21 mouse cellular contexts compared by ENCODE assay signal in genomic region chr6:143559316-143559715, GRCm38 (mm10).
DNase-seq lines count a peak whose midpoint lies in the region; ATAC-seq lines count a peak whose summit lies in the region.
"Had no signal": no experiment of that assay in that cellular context is flagged by ENCODE, and none has a peak within 500 bp of the region (broad histone marks: within the 10 kb centered on the region; RNA-seq: fewer than 3 reads in every experiment).

No protein-coding gene starts in this region.

- no peak overlapping the region for H3K4me3 ChIP-seq in embryonic facial prominence, embryonic 12.5 days
- H3K4me3 ChIP-seq in embryonic facial prominence, embryonic 10.5 days = no peak overlapping the region
- no peak overlapping the region for H3K4me3 ChIP-seq in limb, embryonic 13.5 days
- H3K4me3 ChIP-seq: forebrain, embryonic 13.5 days; gastrocnemius, adult 2 months; heart, embryonic 15.5 days; hindbrain, embryonic 13.5 days had no signal

- H3K4me2 ChIP-seq in embryonic facial prominence, embryonic 12.5 days (replicated peaks) = no peak overlapping the region
- no peak overlapping the region for H3K4me2 ChIP-seq in limb, embryonic 13.5 days (replicated peaks)
- H3K4me2 ChIP-seq: forebrain, embryonic 13.5 days; heart, embryonic 11.5 days; heart, embryonic 15.5 days; hindbrain, embryonic 13.5 days had no signal

- no peaks in the 10 kb centered on the region for H3K4me1 ChIP-seq in embryonic facial prominence, embryonic 12.5 days
- no peaks in the 10 kb centered on the region for H3K4me1 ChIP-seq in embryonic facial prominence, embryonic 10.5 days
- peaks cover 12% of the 10 kb centered on the region for H3K4me1 ChIP-seq in limb, embryonic 13.5 days
- H3K4me1 ChIP-seq: heart, embryonic 15.5 days; hindbrain, embryonic 13.5 days had no signal

- no peaks in the 10 kb centered on the region for H3K36me3 ChIP-seq in embryonic facial prominence, embryonic 12.5 days
- no peaks in the 10 kb centered on the region for H3K36me3 ChIP-seq in embryonic facial prominence, embryonic 10.5 days (replicated peaks)
- H3K36me3 ChIP-seq in limb, embryonic 13.5 days = no peaks in the 10 kb centered on the region
- H3K36me3 ChIP-seq: heart, embryonic 15.5 days; hindbrain, embryonic 13.5 days had no signal

- H3K27ac ChIP-seq in embryonic facial prominence, embryonic 12.5 days = 0 out of 2 replicates have a peak overlapping the region, but pooled peaks have one; percentile 38
- H3K27ac ChIP-seq in embryonic facial prominence, embryonic 10.5 days (replicated peaks) = no peak overlapping the region
- H3K27ac ChIP-seq in limb, embryonic 13.5 days = peak overlapping the region; percentile 95
- H3K27ac ChIP-seq: forebrain, embryonic 13.5 days; gastrocnemius, adult 2 months; heart, embryonic 15.5 days; hindbrain, embryonic 13.5 days; hindbrain, postnatal 0 days had no signal

- no peak overlapping the region for H3K9ac ChIP-seq in embryonic facial prominence, embryonic 12.5 days
- no peak overlapping the region for H3K9ac ChIP-seq in limb, embryonic 13.5 days
- H3K9ac ChIP-seq: forebrain, embryonic 13.5 days; heart, embryonic 15.5 days; hindbrain, embryonic 13.5 days had no signal

- H3K9me3 ChIP-seq in embryonic facial prominence, embryonic 12.5 days = no peaks in the 10 kb centered on the region
- H3K9me3 ChIP-seq in embryonic facial prominence, embryonic 10.5 days = no peaks in the 10 kb centered on the region
- H3K9me3 ChIP-seq in limb, embryonic 13.5 days = no peaks in the 10 kb centered on the region
- H3K9me3 ChIP-seq: forebrain, embryonic 13.5 days; heart, embryonic 15.5 days; hindbrain, embryonic 13.5 days had no signal

- H3K27me3 ChIP-seq in embryonic facial prominence, embryonic 12.5 days = no peaks in the 10 kb centered on the region
- no peaks in the 10 kb centered on the region for H3K27me3 ChIP-seq in embryonic facial prominence, embryonic 10.5 days (replicated peaks; ENCODE audit: low read depth, poor library complexity, severe bottlenecking)
- no peaks in the 10 kb centered on the region for H3K27me3 ChIP-seq in limb, embryonic 13.5 days
- H3K27me3 ChIP-seq: CH12.LX; forebrain, embryonic 13.5 days; heart, embryonic 15.5 days; hindbrain, embryonic 13.5 days had no signal

- no peak for DNase-seq in embryonic facial prominence, embryonic 10.5 days (ENCODE audit: low spot score)
- peak; percentile 79 for DNase-seq in adipocyte (ENCODE audit: low spot score)
- no peak for DNase-seq in urinary bladder, postnatal 14 days (ENCODE audit: low spot score)
- no peak for DNase-seq in layer of hippocampus, postnatal 25 days (ENCODE audit: extremely low spot score in 1 of 2, low spot score in 1 of 2)
- no peak for DNase-seq in liver
- DNase-seq: adrenal gland, postnatal 10 days; cerebellum, adult 18-20 months; cerebellum, adult 9-11 months; cerebellum, postnatal 36 days; gastrocnemius, adult 2 months; gastrocnemius, postnatal 36 days; heart, adult 11 months; heart, postnatal 14 days had no signal

- ATAC-seq in embryonic facial prominence, embryonic 12.5 days (ENCODE audit: insufficient number of reproducible peaks, insufficient read depth, low FRiP score, low TSS enrichment) = no peak
- ATAC-seq in limb, embryonic 13.5 days (ENCODE audit: low FRiP score, low read depth) = no peak
- ATAC-seq: forebrain, embryonic 13.5 days; hindbrain, postnatal 0 days had no signal

- WGBS in embryonic facial prominence, embryonic 12.5 days = 50% methylated on average over 4 of the region's 4 CpGs
- 61% methylated on average over 4 of the region's 4 CpGs for WGBS in embryonic facial prominence, embryonic 10.5 days
- WGBS in limb, embryonic 13.5 days = 44% methylated on average over 4 of the region's 4 CpGs
